Mouse (Mus musculus): ENCODE results near the gene Hist2h2ab. TPM values are rescaled to one million over a fixed set of nuclear protein-coding genes. Genes with fewer than 3 reads are reported as not detected.

Gene Hist2h2ab
- total and polyA plus RNA-seq, 2 experiments from 2014 or later = 41.6 TPM; not detected in 1

DNA sequence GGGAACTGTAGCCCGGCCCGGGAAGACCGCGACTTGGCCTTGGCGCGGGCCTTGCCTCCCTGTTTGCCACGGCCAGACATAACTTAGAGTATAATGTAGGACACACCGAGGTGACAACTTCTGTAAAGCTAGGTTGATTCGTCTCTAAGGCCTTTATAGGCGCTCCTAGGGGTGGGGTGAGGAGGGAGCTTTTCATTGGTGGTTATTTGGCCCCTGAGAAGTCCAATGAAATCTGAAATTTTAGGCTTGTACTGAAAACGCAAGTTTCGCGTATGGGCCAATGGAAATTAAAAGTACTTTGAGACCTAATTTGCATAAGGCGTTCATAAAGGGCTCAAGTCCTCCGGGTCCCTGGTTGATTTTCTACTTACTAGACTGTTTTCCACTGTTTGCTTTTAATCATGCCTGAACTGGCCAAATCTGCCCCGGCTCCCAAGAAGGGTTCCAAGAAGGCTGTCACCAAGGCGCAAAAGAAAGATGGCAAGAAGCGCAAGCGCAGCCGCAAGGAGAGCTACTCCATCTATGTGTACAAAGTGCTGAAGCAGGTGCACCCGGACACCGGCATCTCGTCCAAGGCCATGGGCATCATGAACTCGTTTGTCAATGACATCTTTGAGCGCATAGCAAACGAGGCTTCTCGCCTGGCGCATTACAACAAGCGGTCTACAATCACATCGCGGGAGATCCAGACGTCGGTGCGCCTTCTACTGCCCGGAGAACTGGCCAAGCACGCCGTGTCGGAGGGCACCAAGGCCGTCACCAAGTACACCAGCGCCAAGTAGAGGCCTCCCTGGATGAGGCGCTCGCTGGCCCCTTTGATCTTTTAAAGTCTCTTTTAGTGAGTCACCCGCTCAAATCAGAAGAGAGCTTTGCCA lies 1.3 kb downstream of the Hist2h2ab start, which contains the start of the genes Hist2h2ac and Hist2h2be:
Gene Hist2h2ac, minus strand, starts transcription at position 116 of the 875 bp plus-strand sequence.
Gene Hist2h2be, plus strand, starts transcription at position 355 of the 875 bp plus-strand sequence.
- peak within 1 kb of the TSS; percentile 64 for H3K4me3 ChIP-seq (ENCODE audit: low read depth, low read length)
- H3K4me1 ChIP-seq (ENCODE audit: control insufficient read depth, insufficient read depth) = peaks cover 32% of the 10 kb centered on the region
- H3K27me3 ChIP-seq (ENCODE audit: control insufficient read depth, insufficient read depth, low read length) = no peaks in the 10 kb centered on the region
- H3K9ac ChIP-seq (replicated peaks; ENCODE audit: low read depth, low read length) = peak within 1 kb of the TSS; percentile 83
- TF ChIP-seq EP300 (IDR thresholded peaks at IDR 0.05; ENCODE audit: low read depth) (peak; percentile 71; the same call in 1 of the 2 replicates), CTCF (IDR thresholded peaks at IDR 0.05; ENCODE audit: low read depth) (no peak; the same call in 1 of the 2 replicates)
- DNase-seq (ENCODE audit: low spot score) = peak; percentile 99
- no peaks in the 10 kb centered on the region for H3K9me3 ChIP-seq (replicated peaks; ENCODE audit: control insufficient read depth, low read length)
- no peaks in the 10 kb centered on the region for H3K36me3 ChIP-seq (replicated peaks; ENCODE audit: control insufficient read depth, insufficient read depth, low read length)
- under 1% methylated on average over 43 of the region's 43 CpGs for WGBS
- ATAC-seq (ENCODE audit: insufficient read depth, low read depth) = peak; percentile 89
- peak within 1 kb of the TSS; percentile 96 for H3K27ac ChIP-seq (ENCODE audit: low read depth)
- peak within 1 kb of the TSS; percentile 82 for H3K4me2 ChIP-seq (ENCODE audit: low read depth, low read length)

- Histone ChIP-seq H3K36me3 (replicated peaks; ENCODE audit: control insufficient read depth, insufficient read depth, low read length) (no peaks in the 10 kb centered on the region), H3K4me1 (ENCODE audit: control insufficient read depth, insufficient read depth) (peaks cover 32% of the 10 kb centered on the region), H3K9ac (replicated peaks; ENCODE audit: low read depth, low read length) (peak overlapping the region; percentile 83), H3K4me3 (ENCODE audit: low read depth, low read length) (peak overlapping the region; percentile 64), H3K27me3 (ENCODE audit: control insufficient read depth, insufficient read depth, low read length) (no peaks in the 10 kb centered on the region), H3K27ac (ENCODE audit: low read depth) (peak overlapping the region; percentile 96), H3K4me2 (ENCODE audit: low read depth, low read length) (peak overlapping the region; percentile 82), H3K9me3 (replicated peaks; ENCODE audit: control insufficient read depth, low read length) (no peaks in the 10 kb centered on the region)
- DNase-seq (ENCODE audit: low spot score) = no peak
- 25% methylated on average over 9 of the region's 9 CpGs for WGBS
- TF ChIP-seq EP300 (IDR thresholded peaks at IDR 0.05; ENCODE audit: low read depth) (no peak), CTCF (IDR thresholded peaks at IDR 0.05; ENCODE audit: low read depth) (no peak)
- ATAC-seq (ENCODE audit: insufficient read depth, low read depth) = no peak
Measured at GRCm38 (mm10) chr3:96221640-96222038, 2.0 kb downstream of the Hist2h2ab start.

- WGBS = 87% methylated on average over 4 of the region's 4 CpGs
- ATAC-seq (ENCODE audit: insufficient read depth, low read depth) (no peak), DNase-seq (ENCODE audit: low spot score) (no peak)
- H3K9me3 ChIP-seq (replicated peaks; ENCODE audit: control insufficient read depth, low read length) = no peaks in the 10 kb centered on the region
- H3K36me3 ChIP-seq (replicated peaks; ENCODE audit: control insufficient read depth, insufficient read depth, low read length) = no peaks in the 10 kb centered on the region
- no peak overlapping the region for H3K27ac ChIP-seq (ENCODE audit: low read depth)
- H3K4me1 ChIP-seq (ENCODE audit: control insufficient read depth, insufficient read depth) = peaks cover 32% of the 10 kb centered on the region
- H3K4me3 ChIP-seq (ENCODE audit: low read depth, low read length) = no peak overlapping the region
- TF ChIP-seq EP300 (IDR thresholded peaks at IDR 0.05; ENCODE audit: low read depth) (no peak), CTCF (IDR thresholded peaks at IDR 0.05; ENCODE audit: low read depth) (no peak)
- peak overlapping the region; percentile 82 for H3K4me2 ChIP-seq (ENCODE audit: low read depth, low read length)
- H3K27me3 ChIP-seq (ENCODE audit: control insufficient read depth, insufficient read depth, low read length) = no peaks in the 10 kb centered on the region
- H3K9ac ChIP-seq (replicated peaks; ENCODE audit: low read depth, low read length) = no peak overlapping the region
Measured at GRCm38 (mm10) chr3:96222774-96223173, 3.1 kb downstream of the Hist2h2ab start.

DNA sequence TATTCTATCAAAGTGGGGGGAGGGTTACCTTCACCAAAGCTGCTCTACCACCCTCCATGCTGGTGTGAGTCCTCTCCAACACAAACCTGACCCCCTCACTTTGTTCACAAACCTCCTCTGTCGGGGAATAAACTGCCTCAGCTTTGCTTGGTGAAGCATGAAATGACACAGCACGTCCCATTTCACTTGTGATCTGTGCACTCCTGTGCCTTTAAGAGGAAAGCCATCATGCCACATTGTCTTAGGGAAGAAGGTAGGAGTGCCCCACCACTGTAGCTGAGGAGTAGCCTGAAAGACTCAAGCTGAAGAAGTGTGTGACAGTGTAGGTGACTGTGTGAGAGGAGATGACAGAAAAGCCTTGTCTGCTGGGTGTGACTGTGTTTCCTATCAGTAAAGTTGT lies 5.8 kb downstream of the Hist2h2ab start:
- no peak overlapping the region for H3K27ac ChIP-seq (ENCODE audit: low read depth)
- no peaks in the 10 kb centered on the region for H3K36me3 ChIP-seq (replicated peaks; ENCODE audit: control insufficient read depth, insufficient read depth, low read length)
- no peak overlapping the region for H3K4me3 ChIP-seq (ENCODE audit: low read depth, low read length)
- H3K9ac ChIP-seq (replicated peaks; ENCODE audit: low read depth, low read length) = peak overlapping the region; percentile 26
- no peak for ATAC-seq (ENCODE audit: insufficient read depth, low read depth)
- TF ChIP-seq CTCF (IDR thresholded peaks at IDR 0.05; ENCODE audit: low read depth) (no peak), EP300 (IDR thresholded peaks at IDR 0.05; ENCODE audit: low read depth) (no peak)
- no peaks in the 10 kb centered on the region for H3K9me3 ChIP-seq (replicated peaks; ENCODE audit: control insufficient read depth, low read length)
- H3K27me3 ChIP-seq (ENCODE audit: control insufficient read depth, insufficient read depth, low read length) = no peaks in the 10 kb centered on the region
- WGBS = 30% methylated on average over 2 of the region's 2 CpGs
- H3K4me2 ChIP-seq (ENCODE audit: low read depth, low read length) = 0 out of 2 replicates have a peak overlapping the region, but pooled peaks have one; percentile 12
- H3K4me1 ChIP-seq (ENCODE audit: control insufficient read depth, insufficient read depth) = peaks cover 32% of the 10 kb centered on the region
- DNase-seq (ENCODE audit: low spot score) = no peak

DNA sequence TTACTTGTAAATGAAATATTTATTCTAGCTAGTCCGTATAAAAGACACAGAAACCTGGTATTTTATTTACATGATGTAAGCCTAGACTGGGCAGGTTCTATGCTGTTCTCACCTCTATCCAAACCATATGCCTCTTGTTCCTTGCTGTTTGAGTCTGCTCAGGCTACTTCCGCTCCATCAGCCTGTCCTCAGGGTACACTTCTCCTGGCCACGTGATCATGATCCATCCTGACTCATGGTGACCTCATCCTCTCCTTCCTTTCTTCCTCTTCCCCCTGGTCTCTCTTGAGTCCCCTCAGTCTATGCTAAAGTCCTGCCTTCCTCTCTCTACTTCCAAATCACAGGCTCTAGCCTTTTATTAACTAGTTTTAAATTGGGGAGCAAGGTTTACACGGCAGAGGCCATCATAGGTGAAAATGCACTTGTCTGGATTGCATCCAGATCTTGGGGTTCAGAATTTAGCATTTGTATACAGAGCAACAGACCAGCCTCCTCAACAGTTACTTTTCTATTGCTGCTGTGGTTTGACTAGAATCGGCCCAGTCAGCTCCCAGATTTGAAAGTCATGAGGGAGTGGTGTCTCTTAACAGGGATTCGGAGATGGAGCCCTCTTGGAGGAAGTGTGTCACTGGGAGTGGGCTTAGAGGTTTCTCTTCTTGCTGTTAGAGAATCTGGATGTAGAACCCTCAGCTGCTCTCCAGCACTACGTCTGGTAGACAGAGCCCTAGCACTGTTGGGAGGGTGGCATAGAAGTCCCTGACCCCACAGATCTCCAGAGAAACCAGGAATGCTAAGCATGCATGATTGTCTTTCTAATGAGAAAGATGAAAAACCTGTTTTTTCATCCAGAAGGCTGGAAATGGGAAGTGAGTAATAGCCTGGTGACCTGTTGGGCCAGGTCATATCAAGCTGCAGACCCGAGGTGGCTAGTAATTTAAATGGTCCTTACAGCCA lies 7.3 kb downstream of the Hist2h2ab start:
- no peak overlapping the region for H3K27ac ChIP-seq (ENCODE audit: low read depth)
- H3K9ac ChIP-seq (replicated peaks; ENCODE audit: low read depth, low read length) = no peak overlapping the region
- WGBS = 61% methylated on average over 8 of the region's 8 CpGs
- peaks cover 28% of the 10 kb centered on the region for H3K4me1 ChIP-seq (ENCODE audit: control insufficient read depth, insufficient read depth)
- H3K4me2 ChIP-seq (ENCODE audit: low read depth, low read length) = no peak overlapping the region
- no peaks in the 10 kb centered on the region for H3K9me3 ChIP-seq (replicated peaks; ENCODE audit: control insufficient read depth, low read length)
- ATAC-seq (ENCODE audit: insufficient read depth, low read depth) (peak; percentile 47), DNase-seq (ENCODE audit: low spot score) (no peak)
- no peak overlapping the region for H3K4me3 ChIP-seq (ENCODE audit: low read depth, low read length)
- no peaks in the 10 kb centered on the region for H3K36me3 ChIP-seq (replicated peaks; ENCODE audit: control insufficient read depth, insufficient read depth, low read length)
- no peak for TF ChIP-seq EP300 (IDR thresholded peaks at IDR 0.05; ENCODE audit: low read depth)
- no peak for TF ChIP-seq CTCF (IDR thresholded peaks at IDR 0.05; ENCODE audit: low read depth)
- H3K27me3 ChIP-seq (ENCODE audit: control insufficient read depth, insufficient read depth, low read length) = no peaks in the 10 kb centered on the region
